Mouse (Mus musculus) kidney, postnatal 36 days (tissue): ENCODE measurements around the gene Pmpca.
A peak's percentile ranks its signal among the peaks of the same experiment; 100 is the strongest.

ENCODE experiments used
- DNase-seq, 2 experiments: peaks; one replicate each; pipeline ENCODE4 v3.0.0; 2021 to 2022; ENCODE audit warnings: mixed read lengths in 2 of 2

Gene Pmpca

DNA sequence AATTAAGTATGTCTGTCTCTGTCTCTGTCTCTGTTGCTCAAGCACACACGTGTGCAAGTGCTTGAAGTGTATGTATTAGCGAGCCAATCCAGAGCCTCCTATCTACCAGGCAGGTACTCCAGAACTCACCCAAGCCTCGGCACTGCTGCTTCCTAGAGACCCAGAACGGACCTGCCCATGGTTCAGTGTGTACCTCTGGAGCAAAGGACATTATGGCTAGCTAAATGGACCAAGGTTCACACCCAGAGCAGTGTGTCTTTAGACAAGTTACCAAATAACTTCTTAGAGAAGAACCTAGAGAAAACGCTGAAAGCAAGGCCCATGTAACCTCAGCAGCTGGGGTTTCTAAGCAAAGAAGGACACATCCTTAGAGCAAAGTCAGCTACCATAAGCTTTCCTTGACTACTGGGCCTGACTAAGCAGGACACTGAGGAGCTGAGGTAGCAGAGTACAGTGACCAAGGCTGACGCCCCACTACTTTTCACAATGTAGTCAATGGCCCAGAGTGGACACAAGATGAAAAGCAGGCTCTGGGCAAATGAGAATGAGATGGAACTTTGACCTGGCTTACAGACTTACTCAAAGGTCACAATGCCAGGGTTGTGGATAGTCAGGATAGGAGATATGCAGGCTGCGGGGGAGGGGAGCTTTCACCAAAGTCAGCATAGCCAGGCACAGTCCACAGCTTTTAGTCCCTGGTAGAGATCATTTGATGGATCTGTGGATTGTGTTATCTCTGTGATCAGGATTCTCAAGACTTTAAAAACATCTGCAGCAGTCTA is 45.8 kb downstream of the Pmpca start:
- peak; percentile 74 to 79 for DNase-seq

DNA sequence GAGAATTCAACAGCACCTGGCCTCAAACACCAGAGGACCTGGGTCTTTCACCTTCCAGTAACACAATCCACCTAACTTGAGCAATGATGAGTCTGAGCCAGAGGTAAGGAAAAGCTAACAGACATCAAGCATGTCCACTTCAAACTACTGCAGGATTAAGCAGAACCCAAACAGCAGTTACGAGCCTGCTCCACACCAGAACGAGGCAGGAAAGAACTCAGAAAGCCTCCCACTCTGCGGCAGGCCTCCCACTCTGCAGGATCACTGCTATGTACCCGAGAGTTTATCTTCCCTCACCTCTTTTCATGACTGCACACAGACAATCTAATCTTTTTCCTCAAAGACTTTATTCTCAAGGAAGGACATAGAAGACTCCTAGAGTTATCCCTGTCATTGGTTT is 48.1 kb downstream of the Pmpca start:
- DNase-seq: no peak

DNA sequence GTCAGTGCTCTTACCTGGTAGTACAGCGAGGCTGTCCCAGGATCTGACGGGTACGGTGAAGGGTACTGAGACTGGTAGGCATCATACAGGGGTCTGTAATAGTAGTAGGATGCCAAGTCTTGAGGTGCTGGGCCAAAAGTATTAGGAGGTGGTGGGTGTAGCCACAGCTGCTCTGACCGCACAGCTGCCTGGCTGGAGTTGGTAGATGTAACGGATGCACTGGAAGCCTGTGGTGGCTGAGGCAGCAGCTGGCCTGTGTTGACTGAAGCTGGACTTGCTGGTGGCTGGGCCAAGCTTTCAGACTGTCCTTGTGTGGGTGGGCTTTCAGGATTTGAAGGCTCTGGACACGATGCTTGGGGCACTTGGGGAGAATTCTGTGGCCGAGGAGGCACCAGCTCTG is 49.2 kb downstream of the Pmpca start:
- DNase-seq: no peak

DNA sequence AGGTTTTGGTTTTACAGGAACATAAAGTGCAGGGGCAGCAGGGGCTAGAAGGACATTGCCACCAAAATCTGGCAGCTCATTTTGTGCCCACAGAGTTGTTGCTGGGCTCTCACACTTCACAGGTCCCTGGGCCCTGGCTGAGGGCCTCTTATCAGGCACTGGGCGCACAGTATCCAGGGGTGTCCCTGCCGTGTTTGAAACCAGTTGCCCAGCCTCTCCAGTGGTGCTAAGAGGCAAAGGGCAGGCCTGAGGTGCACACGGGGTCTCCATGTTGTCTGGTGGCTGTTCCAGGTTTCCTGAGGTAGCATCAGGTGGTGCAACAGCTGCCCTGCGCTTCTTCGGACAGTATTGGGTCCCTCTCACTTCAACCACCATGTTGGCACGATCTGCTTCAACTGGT is 50.5 kb downstream of the Pmpca start:
- DNase-seq: no peak

DNA sequence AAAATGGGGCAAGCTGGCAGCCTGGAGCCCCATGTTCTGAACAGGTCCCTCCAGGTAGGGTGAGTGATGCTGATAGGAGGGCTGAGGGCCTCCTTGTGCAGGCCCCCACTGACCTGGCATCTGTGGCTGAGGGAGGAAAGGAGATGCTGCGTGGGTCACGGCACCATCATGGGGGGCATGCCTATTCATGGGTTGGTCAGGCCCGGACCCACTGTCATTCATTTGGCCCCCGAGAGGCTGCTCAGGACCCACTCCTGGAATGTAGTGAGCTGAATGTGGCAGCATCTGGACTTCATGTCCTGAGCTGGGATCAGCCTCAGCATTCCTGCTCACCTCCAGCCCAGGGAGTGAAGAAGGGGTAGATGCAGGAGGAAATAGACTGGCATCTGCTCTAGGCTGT is 52.1 kb downstream of the Pmpca start:
- DNase-seq: no peak

DNA sequence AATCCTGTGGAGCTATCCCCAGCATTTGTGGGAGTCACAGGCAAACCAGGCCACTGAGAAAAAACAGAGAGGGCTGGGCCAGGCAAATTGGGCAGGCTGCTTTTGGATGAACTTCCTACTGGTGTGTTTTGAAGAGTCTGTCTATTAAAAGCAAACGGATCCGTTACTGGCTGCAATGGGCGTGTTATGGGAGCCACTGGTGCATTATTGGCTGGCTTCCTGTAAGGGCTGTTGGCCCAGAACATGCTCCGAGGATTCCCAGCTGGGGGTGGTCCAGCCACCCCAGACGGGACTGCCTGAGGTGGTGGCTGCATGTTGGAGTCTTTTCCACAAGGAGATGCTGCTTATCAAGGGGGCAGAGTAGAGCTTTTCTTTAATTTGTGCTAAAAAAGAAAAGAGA is 52.5 kb downstream of the Pmpca start:
- no peak for DNase-seq

DNA sequence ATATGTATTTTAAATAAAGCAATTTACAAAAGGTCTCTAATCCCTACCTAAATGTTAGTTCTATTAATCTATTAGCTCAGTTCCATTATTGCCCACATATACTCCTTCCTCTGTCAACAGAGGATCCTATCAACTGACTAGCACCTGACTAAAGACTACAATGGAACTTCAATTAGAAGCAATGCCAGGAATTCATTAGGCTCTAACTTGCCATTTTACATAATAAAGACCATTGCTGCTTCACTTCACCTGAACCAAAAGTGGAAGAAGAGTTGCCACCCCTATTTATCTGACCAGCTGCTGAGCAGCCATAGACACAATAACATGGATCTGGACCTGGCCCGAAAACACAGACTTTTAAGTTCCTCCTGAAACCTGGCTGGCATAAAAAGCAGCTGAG is 53.7 kb downstream of the Pmpca start:
- DNase-seq: no peak

DNA sequence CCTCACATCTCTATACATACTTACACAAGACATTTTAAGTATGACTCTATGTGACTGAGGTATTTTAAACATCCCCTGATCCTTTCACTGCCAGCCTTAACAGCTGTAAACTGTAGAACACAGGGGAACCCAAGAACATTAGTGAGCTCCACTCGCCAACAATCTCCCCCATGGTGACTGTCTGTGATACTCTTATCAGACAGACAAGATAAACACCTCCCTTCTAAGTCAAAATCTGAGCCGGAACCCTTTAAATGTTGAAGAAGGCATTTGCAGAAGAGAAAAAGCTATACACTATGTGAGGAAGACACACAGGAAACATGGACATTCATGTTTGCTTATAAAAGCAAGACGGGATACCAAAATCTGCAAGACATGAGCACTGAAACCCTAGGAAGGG is 54.7 kb downstream of the Pmpca start:
- no peak for DNase-seq

DNA sequence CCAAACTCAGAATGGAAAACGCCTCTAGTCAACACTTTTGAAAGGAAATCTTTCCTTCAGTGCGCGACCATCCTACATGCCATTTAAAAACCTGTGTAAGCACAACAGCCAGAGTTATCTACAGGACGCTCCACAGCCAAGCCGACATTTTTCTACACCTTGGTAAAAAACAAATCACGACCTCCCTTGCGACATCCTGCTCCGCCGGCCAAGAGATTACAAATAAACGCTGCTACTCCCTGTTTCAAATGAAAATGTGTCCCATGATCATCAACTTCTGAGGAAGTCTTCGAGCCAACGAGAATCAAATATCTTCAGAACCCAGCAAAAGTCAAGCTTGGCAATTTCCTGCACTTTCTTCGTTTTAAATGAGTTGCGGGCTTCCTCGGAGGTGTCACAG is 55.2 kb downstream of the Pmpca start:
- no peak for DNase-seq

DNA sequence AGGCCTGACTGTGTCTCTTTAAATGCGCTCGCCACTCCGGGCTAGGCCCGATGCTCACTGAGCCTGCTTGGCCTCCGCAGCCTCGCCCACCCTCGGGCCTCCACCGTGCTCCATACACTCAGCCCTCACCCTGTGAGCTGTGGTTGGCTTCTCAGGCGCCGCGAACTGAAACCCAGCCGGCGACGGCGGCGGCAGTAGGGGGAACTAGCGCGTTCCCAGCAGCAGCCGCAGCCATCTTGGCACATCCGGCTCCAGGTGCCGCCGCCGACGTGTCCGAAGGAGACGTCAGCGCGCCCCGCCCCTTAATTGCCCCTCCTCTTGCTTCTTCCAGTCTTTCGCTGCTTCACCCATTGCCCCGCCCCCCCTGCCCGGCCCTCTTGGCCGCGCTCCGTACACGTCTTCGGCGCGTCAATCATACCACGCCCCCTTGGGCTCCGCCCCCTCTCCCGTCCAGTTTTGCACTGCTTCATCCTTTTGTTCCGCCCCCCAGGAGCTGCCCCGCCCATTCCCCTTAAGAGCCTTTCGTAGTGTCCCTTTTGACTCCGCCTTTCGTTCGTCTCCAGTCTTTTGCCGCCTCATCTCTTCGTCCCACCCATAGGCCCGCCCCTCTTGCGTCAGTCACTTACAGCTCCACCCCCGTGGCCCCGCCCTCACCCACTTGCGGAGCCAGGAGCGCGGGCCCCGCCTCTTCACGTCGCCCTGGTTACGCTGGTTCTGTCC is 56.0 kb downstream of the Pmpca start, which contains the start of gene Sec16a:
Sec16a (minus strand) TSS at position 271 of the 720 bp plus-strand sequence.
- DNase-seq: peak; percentile 100

DNA sequence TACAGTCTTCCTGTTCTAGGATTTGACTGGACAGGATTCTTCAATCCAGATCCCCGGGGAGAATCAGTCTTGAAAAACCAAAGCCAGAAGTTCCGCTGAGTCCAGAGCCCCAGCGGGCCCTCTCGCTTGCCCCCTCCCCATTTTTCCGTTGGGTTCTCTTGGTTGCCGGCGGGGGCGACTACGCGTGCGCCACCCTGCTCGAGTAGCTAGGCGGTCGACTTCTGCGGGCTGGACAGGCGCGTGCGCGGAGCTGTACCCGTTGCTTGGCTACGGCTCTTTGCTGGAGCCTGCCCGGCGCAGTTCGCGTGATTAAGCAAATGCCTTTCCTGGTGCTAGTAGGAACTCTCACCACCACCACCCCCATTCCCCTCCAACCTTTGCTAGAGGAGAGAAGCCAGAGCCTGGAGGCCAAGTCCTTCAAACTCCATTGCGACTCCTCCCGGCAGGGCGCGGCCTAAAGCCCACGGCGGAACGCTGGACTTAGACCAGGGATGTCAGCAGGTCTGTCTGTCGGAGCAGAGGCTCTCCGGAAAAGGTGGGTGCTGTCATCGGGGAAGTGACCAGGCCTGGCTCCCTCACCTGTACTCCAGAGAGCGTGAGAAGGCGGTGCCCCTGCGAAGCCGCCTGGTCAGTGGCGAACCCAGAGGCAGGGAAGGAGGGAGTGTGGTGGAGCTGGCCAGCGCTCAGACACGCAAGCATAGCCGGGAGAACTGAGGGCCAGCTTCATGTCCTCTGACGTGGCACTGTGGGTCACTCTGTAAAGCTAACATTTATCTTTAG is 56.7 kb downstream of the Pmpca start:
- peak; percentile 94 to 96 for DNase-seq

DNA sequence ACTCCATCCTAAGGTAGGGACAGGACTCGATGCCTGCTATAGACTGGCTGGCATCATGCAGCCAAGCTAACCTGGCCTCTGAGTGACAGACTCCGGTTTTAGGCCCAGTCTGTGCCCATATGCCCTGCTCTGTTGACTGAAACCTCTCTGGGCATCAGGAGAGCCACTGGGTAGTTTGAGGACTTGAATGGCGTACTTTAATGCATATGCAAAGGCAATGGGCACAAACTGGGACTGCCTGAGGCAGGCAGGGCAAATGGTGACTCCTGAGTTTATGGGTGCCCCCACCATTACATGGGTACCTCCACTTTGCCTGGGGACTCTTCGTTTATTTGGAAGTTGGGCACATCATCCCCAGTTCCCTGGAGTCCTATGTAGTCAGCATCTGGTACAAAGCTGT is 57.5 kb downstream of the Pmpca start:
- no peak for DNase-seq
